Mouse (Mus musculus) heart, embryonic 15.5 days (tissue): ENCODE results near the gene Mia2. TPM values are rescaled to one million over a fixed set of nuclear protein-coding genes. Genes with fewer than 3 reads are reported as not detected.
A peak's percentile ranks its signal among the peaks of the same experiment; 100 is the strongest.

Experiments
- ATAC-seq: fragments of 200-750 bp; cut with Nextera tagmentation; replicated peaks from 2 replicates; pipeline ENCODE4 v1.8.0; 2017; ENCODE audit warnings: low read depth, moderate TSS enrichment; ENCODE audit not compliant: insufficient number of reproducible peaks, insufficient read depth, low FRiP score
- H3K27ac ChIP-seq: fragments of 300-500 bp; sonication (generic); 2 replicates; pipeline ENCODE4 v1.5.1; 2015; ENCODE audit warnings: mild to moderate bottlenecking, inconsistent platforms
- H3K27me3 ChIP-seq: fragments of 300-500 bp; sonication (generic); 2 replicates; pipeline ENCODE4 v1.6.1; 2015; ENCODE audit warnings: inconsistent platforms
- H3K36me3 ChIP-seq: fragments of 300-500 bp; sonication (generic); 2 replicates; pipeline ENCODE4 v1.6.1; 2015; ENCODE audit warnings: mild to moderate bottlenecking, inconsistent platforms
- H3K4me1 ChIP-seq: fragments of 300-500 bp; sonication (generic); replicated peaks from 2 replicates; pipeline ENCODE4 v1.6.1; 2015; ENCODE audit warnings: inconsistent platforms
- H3K4me2 ChIP-seq: fragments of 300-500 bp; sonication (generic); 2 replicates; pipeline ENCODE4 v1.6.1; 2015; ENCODE audit warnings: inconsistent platforms, mild to moderate bottlenecking, moderate library complexity
- H3K4me3 ChIP-seq: fragments of 300-500 bp; sonication (generic); 2 replicates; pipeline ENCODE4 v1.5.1; 2015; ENCODE audit warnings: mild to moderate bottlenecking, inconsistent platforms
- H3K9ac ChIP-seq: fragments of 300-500 bp; sonication (generic); 2 replicates; pipeline ENCODE4 v1.6.1; 2015; ENCODE audit warnings: mild to moderate bottlenecking, inconsistent platforms
- H3K9me3 ChIP-seq: fragments of 300-500 bp; sonication (generic); replicated peaks from 2 replicates; pipeline ENCODE4 v1.6.1; 2016; ENCODE audit warnings: inconsistent platforms
- WGBS: fragments of 180-500 bp; shearing (Covaris S2); methylation state at CpG from one replicate; pipeline ENCODE4 v1.1.7; 2015; ENCODE audit warnings: mixed read lengths; 5-methylcytosine and 5-hydroxymethylcytosine counted together
- polyA plus RNA-seq: library from polyadenylated mRNA; unstranded; fragments of >200 nt; fragmentation: Nextera tagmentation; extraction: Ambion mirVana; gene quantifications from 2 replicates; pipeline ENCODE4 v1.2.1, GENCODE M21; 2015

Gene Mia2
- polyA plus RNA-seq, 1 experiment from 2014 or later, result 39.6 TPM

GRCm38 (mm10) chr12:59169935-59170334 lies 74.3 kb downstream of the Mia2 start:
- Histone ChIP-seq H3K9me3 (no peaks in the 10 kb centered on the region), H3K27me3 (no peaks in the 10 kb centered on the region), H3K4me1 (no peaks in the 10 kb centered on the region), H3K27ac (no peak overlapping the region), H3K4me3 (no peak overlapping the region), H3K4me2 (no peak overlapping the region), H3K36me3 (peaks cover 52% of the 10 kb centered on the region), H3K9ac (no peak overlapping the region)
- ATAC-seq, result no peak
- WGBS, result 83% methylated on average over 4 of the region's 4 CpGs

- no peaks in the 10 kb centered on the region for H3K4me1 ChIP-seq
- WGBS, result 89% methylated on average over 3 of the region's 3 CpGs
- H3K4me3 ChIP-seq, result no peak overlapping the region
- no peak overlapping the region for H3K9ac ChIP-seq
- H3K27me3 ChIP-seq, result no peaks in the 10 kb centered on the region
- H3K4me2 ChIP-seq, result no peak overlapping the region
- peaks cover 73% of the 10 kb centered on the region for H3K36me3 ChIP-seq
- no peaks in the 10 kb centered on the region for H3K9me3 ChIP-seq
- H3K27ac ChIP-seq, result no peak overlapping the region
- ATAC-seq, result no peak
Observed at GRCm38 (mm10) chr12:59177814-59178213, 82.2 kb downstream of the Mia2 start.

GRCm38 (mm10) chr12:59188086-59188682 lies 92.6 kb downstream of the Mia2 start:
- ATAC-seq, result no peak
- Histone ChIP-seq H3K4me2 (no peak overlapping the region), H3K27ac (no peak overlapping the region), H3K9me3 (no peaks in the 10 kb centered on the region), H3K36me3 (peaks cover 48% of the 10 kb centered on the region), H3K27me3 (no peaks in the 10 kb centered on the region), H3K4me3 (no peak overlapping the region), H3K4me1 (no peaks in the 10 kb centered on the region), H3K9ac (no peak overlapping the region)
- WGBS, result 81% methylated on average over 12 of the region's 12 CpGs

GRCm38 (mm10) chr12:59193637-59194036 lies 98.0 kb downstream of the Mia2 start:
- Histone ChIP-seq H3K27ac (no peak overlapping the region), H3K4me2 (no peak overlapping the region), H3K36me3 (peaks cover 16% of the 10 kb centered on the region), H3K9ac (no peak overlapping the region), H3K4me1 (peaks cover 6% of the 10 kb centered on the region; the same call in 1 of the 2 replicates), H3K27me3 (no peaks in the 10 kb centered on the region), H3K4me3 (no peak overlapping the region), H3K9me3 (no peaks in the 10 kb centered on the region)
- 77% methylated on average over 3 of the region's 3 CpGs for WGBS
- ATAC-seq, result no peak

- ATAC-seq, result peak; percentile 62
Observed at GRCm38 (mm10) chr12:59194341-59195003, 98.9 kb downstream of the Mia2 start.

GRCm38 (mm10) chr12:59195065-59195464 lies 99.5 kb downstream of the Mia2 start:
- no peaks in the 10 kb centered on the region for H3K27me3 ChIP-seq
- no peak for ATAC-seq
- 69% methylated on average over 4 of the region's 4 CpGs for WGBS
- no peak overlapping the region for H3K4me3 ChIP-seq
- no peak overlapping the region for H3K9ac ChIP-seq
- H3K27ac ChIP-seq, result no peak overlapping the region
- no peaks in the 10 kb centered on the region for H3K9me3 ChIP-seq
- H3K4me1 ChIP-seq, result peaks cover 6% of the 10 kb centered on the region; the same call in 1 of the 2 replicates
- no peak overlapping the region for H3K4me2 ChIP-seq
- peaks cover 8% of the 10 kb centered on the region for H3K36me3 ChIP-seq

More at GRCm38 (mm10) chr12:59194341-59195003, 98.9 kb downstream of the Mia2 start:
- WGBS, result 42% methylated on average over 9 of the region's 9 CpGs
- Histone ChIP-seq H3K4me3 (no peak overlapping the region), H3K27ac (peak overlapping the region; percentile 29), H3K9ac (no peak overlapping the region), H3K4me2 (no peak overlapping the region), H3K4me1 (peaks cover 6% of the 10 kb centered on the region; the same call in 1 of the 2 replicates), H3K27me3 (no peaks in the 10 kb centered on the region), H3K36me3 (peaks cover 10% of the 10 kb centered on the region), H3K9me3 (no peaks in the 10 kb centered on the region)

GRCm38 (mm10) chr12:59195941-59196340 lies 100.3 kb downstream of the Mia2 start:
- peaks cover 9% of the 10 kb centered on the region for H3K36me3 ChIP-seq
- 91% methylated on average over 4 of the region's 4 CpGs for WGBS

GRCm38 (mm10) chr12:59198750-59199149 lies 103.2 kb downstream of the Mia2 start:
- no peak overlapping the region for H3K4me3 ChIP-seq
- H3K9ac ChIP-seq, result no peak overlapping the region
- ATAC-seq, result no peak
- peaks cover 6% of the 10 kb centered on the region; the same call in 1 of the 2 replicates for H3K4me1 ChIP-seq
- no peak overlapping the region for H3K4me2 ChIP-seq
- H3K27me3 ChIP-seq, result no peaks in the 10 kb centered on the region
- H3K36me3 ChIP-seq, result peaks cover 20% of the 10 kb centered on the region
- H3K9me3 ChIP-seq, result no peaks in the 10 kb centered on the region
- 58% methylated on average over 4 of the region's 4 CpGs for WGBS
- no peak overlapping the region for H3K27ac ChIP-seq

More at GRCm38 (mm10) chr12:59195941-59196340, 100.3 kb downstream of the Mia2 start:
- no peak overlapping the region for H3K9ac ChIP-seq
- no peak overlapping the region for H3K4me2 ChIP-seq
- no peaks in the 10 kb centered on the region for H3K9me3 ChIP-seq
- H3K27ac ChIP-seq, result no peak overlapping the region
- ATAC-seq, result no peak
- H3K27me3 ChIP-seq, result no peaks in the 10 kb centered on the region
- no peak overlapping the region for H3K4me3 ChIP-seq
- peaks cover 6% of the 10 kb centered on the region; the same call in 1 of the 2 replicates for H3K4me1 ChIP-seq

GRCm38 (mm10) chr12:59199361-59199760 lies 103.8 kb downstream of the Mia2 start:
- no peaks in the 10 kb centered on the region for H3K27me3 ChIP-seq
- peaks cover 6% of the 10 kb centered on the region; the same call in 1 of the 2 replicates for H3K4me1 ChIP-seq
- 95% methylated on average over 2 of the region's 2 CpGs for WGBS
- H3K9me3 ChIP-seq, result no peaks in the 10 kb centered on the region
- no peak for ATAC-seq
- H3K4me3 ChIP-seq, result no peak overlapping the region
- no peak overlapping the region for H3K4me2 ChIP-seq
- H3K27ac ChIP-seq, result no peak overlapping the region
- H3K9ac ChIP-seq, result no peak overlapping the region
- H3K36me3 ChIP-seq, result peaks cover 24% of the 10 kb centered on the region

- Histone ChIP-seq H3K4me2 (no peak overlapping the region), H3K9me3 (no peaks in the 10 kb centered on the region), H3K27me3 (no peaks in the 10 kb centered on the region), H3K36me3 (peaks cover 18% of the 10 kb centered on the region), H3K4me3 (no peak overlapping the region), H3K4me1 (peaks cover 10% of the 10 kb centered on the region), H3K27ac (no peak overlapping the region), H3K9ac (no peak overlapping the region)
- WGBS, result 92% methylated on average over 6 of the region's 6 CpGs
- no peak for ATAC-seq
Observed at GRCm38 (mm10) chr12:59205571-59205970, 110.0 kb downstream of the Mia2 start.

- 75% methylated on average over 4 of the region's 4 CpGs for WGBS
- Histone ChIP-seq H3K9ac (no peak overlapping the region), H3K27ac (no peak overlapping the region), H3K36me3 (peaks cover 18% of the 10 kb centered on the region), H3K4me1 (peaks cover 10% of the 10 kb centered on the region), H3K27me3 (no peaks in the 10 kb centered on the region), H3K4me2 (no peak overlapping the region), H3K4me3 (no peak overlapping the region), H3K9me3 (no peaks in the 10 kb centered on the region)
- no peak for ATAC-seq
Observed at GRCm38 (mm10) chr12:59206208-59206999, 110.8 kb downstream of the Mia2 start.
